Mouse (Mus musculus): ENCODE data around the gene Ncmap. TPM values are rescaled to one million over a fixed set of nuclear protein-coding genes. Genes with fewer than 3 reads are reported as not detected.
A peak's percentile ranks its signal among the peaks of the same experiment; 100 is the strongest.

The Ncmap gene
- polyA plus RNA-seq, 1 experiment from 2014 or later: 0.16 TPM

- Histone ChIP-seq H3K4me3 (replicated peaks) (peak within 1 kb of the TSS; percentile 88), H3K4me2 (peak within 1 kb of the TSS; percentile 94), H3K27me3 (no peaks in the 10 kb centered on the region), H3K9ac (peak within 1 kb of the TSS; percentile 98), H3K36me3 (peaks cover 30% of the 10 kb centered on the region), H3K9me3 (replicated peaks) (no peaks in the 10 kb centered on the region), H3K4me1 (replicated peaks) (peaks cover 55% of the 10 kb centered on the region), H3K27ac (peak within 1 kb of the TSS; percentile 99)
- ATAC-seq (ENCODE audit: low read depth) (peak; percentile 90), DNase-seq (peak; percentile 99)
- under 1% methylated on average over 69 of the region's 69 CpGs for WGBS (ENCODE audit: insufficient replicate concordance)
These were observed 44.8 kb downstream of the Ncmap start, which contains the start of gene Srrm1 for GRCm38 (mm10) chr4:135353066-135353793. TSS of gene Srrm1 (minus strand) at chr4:135353321.

- H3K36me3 ChIP-seq: peaks cover 36% of the 10 kb centered on the region
- H3K27me3 ChIP-seq: no peaks in the 10 kb centered on the region
- H3K9ac ChIP-seq: peak overlapping the region; percentile 98
- H3K4me2 ChIP-seq: peak overlapping the region; percentile 88
- H3K4me3 ChIP-seq (replicated peaks): peak overlapping the region; percentile 88
- H3K9me3 ChIP-seq (replicated peaks): no peaks in the 10 kb centered on the region
- DNase-seq: peak; percentile 44
- H3K4me1 ChIP-seq (replicated peaks): peaks cover 55% of the 10 kb centered on the region
- under 1% methylated on average over 66 of the region's 67 CpGs for WGBS (ENCODE audit: insufficient replicate concordance)
- H3K27ac ChIP-seq: peak overlapping the region; percentile 96
- peak; percentile 52 for ATAC-seq (ENCODE audit: low read depth)
These were observed 45.5 kb downstream of the Ncmap start for GRCm38 (mm10) chr4:135352326-135353065.

- WGBS (ENCODE audit: insufficient replicate concordance): 88% methylated on average over 14 of the region's 14 CpGs
- no peaks in the 10 kb centered on the region for H3K9me3 ChIP-seq (replicated peaks)
These were observed 60.6 kb downstream of the Ncmap start for GRCm38 (mm10) chr4:135337376-135337942.

GRCm38 (mm10) chr4:135336023-135336357 lies 62.0 kb downstream of the Ncmap start:
- 0 out of 2 replicates have a peak, but pooled peaks cover 11% of the 10 kb centered on the region for H3K4me1 ChIP-seq (replicated peaks)
- no peak overlapping the region for H3K9ac ChIP-seq
- no peaks in the 10 kb centered on the region for H3K9me3 ChIP-seq (replicated peaks)
- 86% methylated on average over 3 of the region's 3 CpGs for WGBS (ENCODE audit: insufficient replicate concordance)
- DNase-seq (no peak), ATAC-seq (ENCODE audit: low read depth) (no peak)
- H3K4me3 ChIP-seq (replicated peaks): no peak overlapping the region
- peak overlapping the region; percentile 37 for H3K27ac ChIP-seq
- H3K27me3 ChIP-seq: no peaks in the 10 kb centered on the region
- peaks cover 99% of the 10 kb centered on the region for H3K36me3 ChIP-seq
- no peak overlapping the region for H3K4me2 ChIP-seq

More at GRCm38 (mm10) chr4:135337376-135337942, 60.6 kb downstream of the Ncmap start:
- DNase-seq (no peak), ATAC-seq (ENCODE audit: low read depth) (no peak)
- Histone ChIP-seq H3K9ac (no peak overlapping the region), H3K36me3 (peaks cover 99% of the 10 kb centered on the region), H3K27me3 (no peaks in the 10 kb centered on the region), H3K27ac (no peak overlapping the region), H3K4me2 (no peak overlapping the region), H3K4me3 (replicated peaks) (no peak overlapping the region), H3K4me1 (replicated peaks) (0 out of 2 replicates have a peak, but pooled peaks cover 11% of the 10 kb centered on the region)

GRCm38 (mm10) chr4:135335327-135336022 lies 62.6 kb downstream of the Ncmap start:
- 82% methylated on average over 9 of the region's 9 CpGs for WGBS (ENCODE audit: insufficient replicate concordance)
- H3K4me2 ChIP-seq: no peak overlapping the region
- H3K9me3 ChIP-seq (replicated peaks): no peaks in the 10 kb centered on the region
- DNase-seq: no peak
- no peak overlapping the region for H3K9ac ChIP-seq
- H3K4me1 ChIP-seq (replicated peaks): 0 out of 2 replicates have a peak, but pooled peaks cover 11% of the 10 kb centered on the region
- H3K27ac ChIP-seq: peak overlapping the region; percentile 37; the same call in 1 of the 2 replicates
- H3K36me3 ChIP-seq: peaks cover 98% of the 10 kb centered on the region
- no peaks in the 10 kb centered on the region for H3K27me3 ChIP-seq
- ATAC-seq (ENCODE audit: low read depth): peak; percentile 72
- H3K4me3 ChIP-seq (replicated peaks): no peak overlapping the region

GRCm38 (mm10) chr4:135326469-135326868 lies 71.6 kb downstream of the Ncmap start:
- WGBS (ENCODE audit: insufficient replicate concordance): 80% methylated on average over 3 of the region's 3 CpGs
- DNase-seq (no peak), ATAC-seq (ENCODE audit: low read depth) (peak; percentile 38; the same call in 1 of the 2 replicates)
- Histone ChIP-seq H3K4me3 (replicated peaks) (no peak overlapping the region), H3K36me3 (peaks cover 99% of the 10 kb centered on the region), H3K9ac (no peak overlapping the region), H3K9me3 (replicated peaks) (no peaks in the 10 kb centered on the region), H3K27me3 (no peaks in the 10 kb centered on the region), H3K4me1 (replicated peaks) (peaks cover 14% of the 10 kb centered on the region), H3K27ac (no peak overlapping the region), H3K4me2 (no peak overlapping the region)

GRCm38 (mm10) chr4:135326046-135326445 lies 72.0 kb downstream of the Ncmap start:
- H3K9me3 ChIP-seq (replicated peaks): no peaks in the 10 kb centered on the region
- ATAC-seq (ENCODE audit: low read depth): peak; percentile 17; the same call in 1 of the 2 replicates
- no peak overlapping the region for H3K27ac ChIP-seq
- peaks cover 99% of the 10 kb centered on the region for H3K36me3 ChIP-seq
- H3K4me3 ChIP-seq (replicated peaks): no peak overlapping the region
- H3K27me3 ChIP-seq: no peaks in the 10 kb centered on the region
- peaks cover 14% of the 10 kb centered on the region for H3K4me1 ChIP-seq (replicated peaks)
- no peak overlapping the region for H3K9ac ChIP-seq
- H3K4me2 ChIP-seq: no peak overlapping the region
- no peak for DNase-seq

GRCm38 (mm10) chr4:135323021-135323420 lies 75.0 kb downstream of the Ncmap start:
- Histone ChIP-seq H3K4me3 (replicated peaks) (no peak overlapping the region), H3K9ac (no peak overlapping the region), H3K4me2 (no peak overlapping the region), H3K4me1 (replicated peaks) (peaks cover 14% of the 10 kb centered on the region), H3K27me3 (no peaks in the 10 kb centered on the region), H3K27ac (no peak overlapping the region), H3K9me3 (replicated peaks) (no peaks in the 10 kb centered on the region), H3K36me3 (peaks cover 100% of the 10 kb centered on the region)
- no peak for DNase-seq
- WGBS (ENCODE audit: insufficient replicate concordance): 88% methylated on average over 8 of the region's 8 CpGs
- no peak for ATAC-seq (ENCODE audit: low read depth)

MicroRNAs within 50 kb of the gene (microRNA counts, 519-probe panel; counts per million panel counts)
- 114 counts per million for microRNA mmu-miR-700

Small RNAs within 50 kb of the gene (microRNA-seq; reads per million reads assigned to microRNA genes)
- 271 reads per million, percentile 62 among the genes with 10 or more reads in this experiment for gene Mir700

Other genes starting within 250 kb of the Ncmap start
- 109 and 131 TPM in 2 replicates for gene Clic4, start 125.4 kb downstream of the Ncmap start, polyA plus RNA-seq (2015; fragmentation: Nextera tagmentation; extraction: Ambion mirVana)
- 159 and 203 TPM in 2 replicates for gene Srrm1, start 44.9 kb downstream of the Ncmap start, polyA plus RNA-seq (2015; fragmentation: Nextera tagmentation; extraction: Ambion mirVana)
- 4.2 and 4.7 TPM in 2 replicates for gene Rcan3, start 35.6 kb upstream of the Ncmap start, polyA plus RNA-seq (2015; fragmentation: Nextera tagmentation; extraction: Ambion mirVana)
- not detected in 2 replicates for gene Stpg1, start 96.6 kb upstream of the Ncmap start, polyA plus RNA-seq (2015; fragmentation: Nextera tagmentation; extraction: Ambion mirVana)
- gene Nipal3, start 96.8 kb upstream of the Ncmap start, polyA plus RNA-seq (2015; fragmentation: Nextera tagmentation; extraction: Ambion mirVana): 2.7 and 3.2 TPM in 2 replicates
- gene Grhl3, start 175.4 kb upstream of the Ncmap start, polyA plus RNA-seq (2015; fragmentation: Nextera tagmentation; extraction: Ambion mirVana): 0.30 and 0.45 TPM in 2 replicates

All from liver, embryonic 13.5 days (tissue).